Mouse (Mus musculus): ENCODE results near the gene Tmem131l. TPM values are rescaled to one million over a fixed set of nuclear protein-coding genes. Genes with fewer than 3 reads are reported as not detected.
A peak's percentile ranks its signal among the peaks of the same experiment; 100 is the strongest.

Tmem131l gene
- total RNA-seq, 1 experiment = 31.5 TPM

- no peak for DNase-seq (ENCODE audit: low read depth, low spot score)
- in situ Hi-C loops (cut with MboI; ENCODE audit: low sequenced_read_pairs in 2 of 2, unreplicated experiment in 2 of 2) = no loop called here
- Histone ChIP-seq H3K4me3 (ENCODE audit: insufficient read depth in 1 of 2, low read depth in 1 of 2, low read length in 2 of 2, poor library complexity in 1 of 2, severe bottlenecking in 1 of 2) (no peak overlapping the region), H3K27ac (ENCODE audit: insufficient read depth, low read depth, low read length, poor library complexity, severe bottlenecking) (no peak overlapping the region), H3K9me3 (ENCODE audit: control insufficient read depth, insufficient read depth, low read depth, low read length) (no peaks in the 10 kb centered on the region), H3K36me3 (ENCODE audit: control insufficient read depth, insufficient read depth, low read length, poor library complexity, severe bottlenecking) (no peaks in the 10 kb centered on the region; the same call in 1 of the 2 replicates), H3K4me1 (ENCODE audit: control insufficient read depth in 2 of 2, insufficient read depth in 2 of 2, low read length in 2 of 2, poor library complexity in 1 of 2) (peaks cover 1 to 6% of the 10 kb centered on the region in 2 experiments; a peak in 2 of 4 replicates), H3K9ac (ENCODE audit: insufficient read depth, low read depth, low read length, poor library complexity, severe bottlenecking) (no peak overlapping the region)
- TF ChIP-seq ZC3H11A (IDR thresholded peaks at IDR 0.05; ENCODE audit: borderline replicate concordance, low read depth, low read length) (no peak), ZNF384 (IDR thresholded peaks at IDR 0.05; ENCODE audit: low read depth, low read length) (no peak), CHD2 (IDR thresholded peaks at IDR 0.05; ENCODE audit: low read depth, low read length) (no peak), HCFC1 (IDR thresholded peaks at IDR 0.05; ENCODE audit: borderline replicate concordance, insufficient read depth, low read length) (no peak), MAFK (IDR thresholded peaks at IDR 0.05; ENCODE audit: insufficient read depth, low read depth, low read length) (no peak)
These were observed 5.7 kb downstream of the Tmem131l start for GRCm38 (mm10) chr3:84034115-84034780.

- Histone ChIP-seq H3K9me3 (ENCODE audit: control insufficient read depth, insufficient read depth, low read depth, low read length) (no peaks in the 10 kb centered on the region), H3K4me1 (ENCODE audit: control insufficient read depth in 2 of 2, insufficient read depth in 2 of 2, low read length in 2 of 2, poor library complexity in 1 of 2) (peaks cover 1 to 6% of the 10 kb centered on the region in 2 experiments; a peak in 2 of 4 replicates), H3K9ac (ENCODE audit: insufficient read depth, low read depth, low read length, poor library complexity, severe bottlenecking) (no peak overlapping the region), H3K27ac (ENCODE audit: insufficient read depth, low read depth, low read length, poor library complexity, severe bottlenecking) (no peak overlapping the region), H3K4me3 (ENCODE audit: insufficient read depth in 1 of 2, low read depth in 1 of 2, low read length in 2 of 2, poor library complexity in 1 of 2, severe bottlenecking in 1 of 2) (no peak overlapping the region), H3K36me3 (ENCODE audit: control insufficient read depth, insufficient read depth, low read length, poor library complexity, severe bottlenecking) (peaks cover 2% of the 10 kb centered on the region; the same call in 1 of the 2 replicates)
- DNase-seq (ENCODE audit: low read depth, low spot score) = no peak
- in situ Hi-C loops (cut with MboI; ENCODE audit: low sequenced_read_pairs in 2 of 2, unreplicated experiment in 2 of 2) = no loop called here
- TF ChIP-seq MAFK (IDR thresholded peaks at IDR 0.05; ENCODE audit: insufficient read depth, low read depth, low read length) = no peak
- no peak for TF ChIP-seq ZC3H11A (IDR thresholded peaks at IDR 0.05; ENCODE audit: borderline replicate concordance, low read depth, low read length)
- no peak for TF ChIP-seq CHD2 (IDR thresholded peaks at IDR 0.05; ENCODE audit: low read depth, low read length)
- TF ChIP-seq HCFC1 (IDR thresholded peaks at IDR 0.05; ENCODE audit: borderline replicate concordance, insufficient read depth, low read length) = no peak
- no peak for TF ChIP-seq ZNF384 (IDR thresholded peaks at IDR 0.05; ENCODE audit: low read depth, low read length)
These were observed 6.8 kb downstream of the Tmem131l start for GRCm38 (mm10) chr3:84032933-84033730.

GRCm38 (mm10) chr3:84032419-84032818 lies 7.6 kb downstream of the Tmem131l start:
- Histone ChIP-seq H3K27ac (ENCODE audit: insufficient read depth, low read depth, low read length, poor library complexity, severe bottlenecking) (no peak overlapping the region), H3K9me3 (ENCODE audit: control insufficient read depth, insufficient read depth, low read depth, low read length) (no peaks in the 10 kb centered on the region), H3K36me3 (ENCODE audit: control insufficient read depth, insufficient read depth, low read length, poor library complexity, severe bottlenecking) (peaks cover 2% of the 10 kb centered on the region; the same call in 1 of the 2 replicates), H3K4me1 (ENCODE audit: control insufficient read depth in 2 of 2, insufficient read depth in 2 of 2, low read length in 2 of 2, poor library complexity in 1 of 2) (peaks cover 1 to 6% of the 10 kb centered on the region in 2 experiments; a peak in 2 of 4 replicates), H3K9ac (ENCODE audit: insufficient read depth, low read depth, low read length, poor library complexity, severe bottlenecking) (no peak overlapping the region), H3K4me3 (ENCODE audit: insufficient read depth in 1 of 2, low read depth in 1 of 2, low read length in 2 of 2, poor library complexity in 1 of 2, severe bottlenecking in 1 of 2) (no peak overlapping the region)
- TF ChIP-seq CHD2 (IDR thresholded peaks at IDR 0.05; ENCODE audit: low read depth, low read length) = no peak
- TF ChIP-seq MAFK (IDR thresholded peaks at IDR 0.05; ENCODE audit: insufficient read depth, low read depth, low read length) = no peak
- TF ChIP-seq ZNF384 (IDR thresholded peaks at IDR 0.05; ENCODE audit: low read depth, low read length) = no peak
- no peak for TF ChIP-seq ZC3H11A (IDR thresholded peaks at IDR 0.05; ENCODE audit: borderline replicate concordance, low read depth, low read length)
- TF ChIP-seq HCFC1 (IDR thresholded peaks at IDR 0.05; ENCODE audit: borderline replicate concordance, insufficient read depth, low read length) = no peak
- DNase-seq (ENCODE audit: low read depth, low spot score) = no peak
- in situ Hi-C loops (cut with MboI; ENCODE audit: low sequenced_read_pairs in 2 of 2, unreplicated experiment in 2 of 2) = no loop called here

- H3K27ac ChIP-seq (ENCODE audit: insufficient read depth, low read depth, low read length, poor library complexity, severe bottlenecking) = no peak overlapping the region
- H3K4me1 ChIP-seq (ENCODE audit: control insufficient read depth in 2 of 2, insufficient read depth in 2 of 2, low read length in 2 of 2, poor library complexity in 1 of 2) = peaks cover 1 to 6% of the 10 kb centered on the region in 2 experiments; a peak in 2 of 4 replicates
- in situ Hi-C loops (cut with MboI; ENCODE audit: low sequenced_read_pairs in 2 of 2, unreplicated experiment in 2 of 2) = no loop called here
- no peak for DNase-seq (ENCODE audit: low read depth, low spot score)
- H3K9me3 ChIP-seq (ENCODE audit: control insufficient read depth, insufficient read depth, low read depth, low read length) = no peaks in the 10 kb centered on the region
- TF ChIP-seq ZC3H11A (IDR thresholded peaks at IDR 0.05; ENCODE audit: borderline replicate concordance, low read depth, low read length) (no peak), CHD2 (IDR thresholded peaks at IDR 0.05; ENCODE audit: low read depth, low read length) (no peak), HCFC1 (IDR thresholded peaks at IDR 0.05; ENCODE audit: borderline replicate concordance, insufficient read depth, low read length) (no peak), ZNF384 (IDR thresholded peaks at IDR 0.05; ENCODE audit: low read depth, low read length) (no peak), MAFK (IDR thresholded peaks at IDR 0.05; ENCODE audit: insufficient read depth, low read depth, low read length) (no peak)
- no peak overlapping the region for H3K4me3 ChIP-seq (ENCODE audit: insufficient read depth in 1 of 2, low read depth in 1 of 2, low read length in 2 of 2, poor library complexity in 1 of 2, severe bottlenecking in 1 of 2)
- peak overlapping the region; percentile 17; the same call in 1 of the 2 replicates for H3K9ac ChIP-seq (ENCODE audit: insufficient read depth, low read depth, low read length, poor library complexity, severe bottlenecking)
- peaks cover 5% of the 10 kb centered on the region; the same call in 1 of the 2 replicates for H3K36me3 ChIP-seq (ENCODE audit: control insufficient read depth, insufficient read depth, low read length, poor library complexity, severe bottlenecking)
These were observed 8.8 kb downstream of the Tmem131l start for GRCm38 (mm10) chr3:84031216-84031615.

All from ES-E14 (cell line).